Mouse (Mus musculus) stomach, embryonic 14.5 days (tissue): ENCODE measurements around the gene Chmp6. TPM values are rescaled to one million over a fixed set of nuclear protein-coding genes. Genes with fewer than 3 reads are reported as not detected.
A peak's percentile ranks its signal among the peaks of the same experiment; 100 is the strongest.

Experiments
- ATAC-seq: fragments of 200-750 bp; cut with Nextera tagmentation; 2 replicates; pipeline ENCODE4 v1.8.0; 2017; ENCODE audit warnings: low read depth, moderate TSS enrichment; ENCODE audit not compliant: insufficient number of reproducible peaks, insufficient read depth, low FRiP score
- H3K27ac ChIP-seq: fragments of 300-500 bp; sonication (generic); 2 replicates; pipeline ENCODE4 v1.5.1; 2014; ENCODE audit warnings: mild to moderate bottlenecking, low read length, moderate library complexity, mixed read lengths
- H3K27me3 ChIP-seq: fragments of 300-500 bp; sonication (generic); 2 replicates; pipeline ENCODE4 v1.6.1; 2014; ENCODE audit warnings: low read length, control low read depth, mixed read lengths; ENCODE audit not compliant: control insufficient read depth, insufficient read depth
- H3K36me3 ChIP-seq: fragments of 300-500 bp; sonication (generic); 2 replicates; pipeline ENCODE4 v1.6.1; 2014; ENCODE audit warnings: mild to moderate bottlenecking, control low read depth, low read length, moderate library complexity, mixed read lengths; ENCODE audit not compliant: control insufficient read depth, insufficient read depth
- H3K4me1 ChIP-seq: fragments of 300-500 bp; sonication (generic); 2 replicates; pipeline ENCODE4 v1.6.1; 2014; ENCODE audit warnings: low read length, control low read depth, mixed read lengths; ENCODE audit not compliant: control insufficient read depth, insufficient read depth
- H3K4me2 ChIP-seq: fragments of 300-500 bp; sonication (generic); replicated peaks from 2 replicates; pipeline ENCODE4 v1.6.1; 2014; ENCODE audit warnings: low read depth, low read length, control low read depth
- H3K4me3 ChIP-seq: fragments of 300-500 bp; sonication (generic); 2 replicates; pipeline ENCODE4 v1.5.1; 2014; ENCODE audit warnings: low read depth, low read length, control low read depth
- H3K9ac ChIP-seq: fragments of 300-500 bp; sonication (generic); replicated peaks from 2 replicates; pipeline ENCODE4 v1.6.1; 2014; ENCODE audit warnings: low read depth, mild to moderate bottlenecking, control low read depth, low read length, moderate library complexity, mixed read lengths
- H3K9me3 ChIP-seq: fragments of 300-500 bp; sonication (generic); 2 replicates; pipeline ENCODE4 v1.6.1; 2016; ENCODE audit warnings: low read depth, low read length, control low read depth; ENCODE audit not compliant: control insufficient read depth
- WGBS: fragments of 180-500 bp; shearing (Covaris S2); extraction: QIAGEN DNeasy Blood & Tissue Kit; methylation state at CpG from one replicate; pipeline ENCODE4 v1.1.7; 2014; 5-methylcytosine and 5-hydroxymethylcytosine counted together
- polyA plus RNA-seq: library from polyadenylated mRNA; unstranded; fragments of >200 nt; fragmentation: Nextera tagmentation; extraction: Ambion mirVana; gene quantifications from 2 replicates; pipeline ENCODE4 v1.2.1, GENCODE M21; 2014

The Chmp6 gene
- polyA plus RNA-seq, 1 experiment from 2014 or later: 89.5 TPM

- H3K4me1 ChIP-seq: peaks cover 4% of the 10 kb centered on the region; the same call in 1 of the 2 replicates
- no peak for ATAC-seq
- no peaks in the 10 kb centered on the region for H3K9me3 ChIP-seq
- H3K9ac ChIP-seq: no peak overlapping the region
- H3K4me3 ChIP-seq: no peak overlapping the region
- WGBS: 76% methylated on average over 5 of the region's 5 CpGs
- H3K27ac ChIP-seq: no peak overlapping the region
- H3K36me3 ChIP-seq: no peaks in the 10 kb centered on the region; the same call in 1 of the 2 replicates
- H3K27me3 ChIP-seq: no peaks in the 10 kb centered on the region
- no peak overlapping the region for H3K4me2 ChIP-seq
Measured at GRCm38 (mm10) chr11:119925176-119925575, 11.9 kb downstream of the Chmp6 start.

- Histone ChIP-seq H3K27ac (no peak overlapping the region), H3K27me3 (no peaks in the 10 kb centered on the region), H3K4me3 (no peak overlapping the region), H3K4me2 (no peak overlapping the region), H3K9me3 (no peaks in the 10 kb centered on the region), H3K4me1 (peaks cover 4% of the 10 kb centered on the region; the same call in 1 of the 2 replicates), H3K36me3 (no peaks in the 10 kb centered on the region), H3K9ac (no peak overlapping the region)
- 56% methylated on average over 5 of the region's 5 CpGs for WGBS
- no peak for ATAC-seq
Measured at GRCm38 (mm10) chr11:119926762-119927161, 13.5 kb downstream of the Chmp6 start.

GRCm38 (mm10) chr11:119928023-119928681 lies 14.9 kb downstream of the Chmp6 start:
- Histone ChIP-seq H3K27me3 (no peaks in the 10 kb centered on the region), H3K4me2 (0 out of 2 replicates have a peak overlapping the region, but pooled peaks have one; percentile 12), H3K9me3 (no peaks in the 10 kb centered on the region), H3K9ac (no peak overlapping the region), H3K27ac (no peak overlapping the region), H3K4me3 (no peak overlapping the region), H3K4me1 (peaks cover 4% of the 10 kb centered on the region; the same call in 1 of the 2 replicates), H3K36me3 (no peaks in the 10 kb centered on the region)
- ATAC-seq: no peak
- WGBS: 56% methylated on average over 16 of the region's 16 CpGs

GRCm38 (mm10) chr11:119929603-119930265 lies 16.5 kb downstream of the Chmp6 start:
- WGBS: 84% methylated on average over 6 of the region's 6 CpGs
- H3K27me3 ChIP-seq: no peaks in the 10 kb centered on the region
- no peak for ATAC-seq
- H3K4me3 ChIP-seq: no peak overlapping the region
- H3K9me3 ChIP-seq: no peaks in the 10 kb centered on the region
- peaks cover 4% of the 10 kb centered on the region; the same call in 1 of the 2 replicates for H3K4me1 ChIP-seq
- H3K4me2 ChIP-seq: no peak overlapping the region
- no peaks in the 10 kb centered on the region for H3K36me3 ChIP-seq
- no peak overlapping the region for H3K9ac ChIP-seq
- H3K27ac ChIP-seq: no peak overlapping the region

- no peak overlapping the region for H3K4me3 ChIP-seq
- WGBS: 72% methylated on average over 10 of the region's 10 CpGs
- no peaks in the 10 kb centered on the region for H3K36me3 ChIP-seq
- no peak overlapping the region for H3K9ac ChIP-seq
- no peak overlapping the region for H3K27ac ChIP-seq
- no peak overlapping the region for H3K4me2 ChIP-seq
- no peaks in the 10 kb centered on the region for H3K27me3 ChIP-seq
- ATAC-seq: no peak
- peaks cover 16% of the 10 kb centered on the region for H3K4me1 ChIP-seq
- no peaks in the 10 kb centered on the region for H3K9me3 ChIP-seq
Measured at GRCm38 (mm10) chr11:119931809-119932208, 18.6 kb downstream of the Chmp6 start.

GRCm38 (mm10) chr11:119933142-119933541 lies 19.9 kb downstream of the Chmp6 start:
- H3K9ac ChIP-seq: no peak overlapping the region
- no peak overlapping the region for H3K27ac ChIP-seq
- no peaks in the 10 kb centered on the region for H3K27me3 ChIP-seq
- no peaks in the 10 kb centered on the region for H3K36me3 ChIP-seq
- no peak overlapping the region for H3K4me3 ChIP-seq
- WGBS: 70% methylated on average over 4 of the region's 4 CpGs
- no peak for ATAC-seq
- H3K9me3 ChIP-seq: no peaks in the 10 kb centered on the region
- H3K4me2 ChIP-seq: no peak overlapping the region
- peaks cover 29% of the 10 kb centered on the region for H3K4me1 ChIP-seq

- no peak overlapping the region for H3K9ac ChIP-seq
Measured at GRCm38 (mm10) chr11:119933819-119934583, 20.8 kb downstream of the Chmp6 start.

GRCm38 (mm10) chr11:119934773-119935172 lies 21.5 kb downstream of the Chmp6 start:
- no peak overlapping the region for H3K4me2 ChIP-seq
- H3K36me3 ChIP-seq: no peaks in the 10 kb centered on the region
- no peak overlapping the region for H3K4me3 ChIP-seq
- H3K9me3 ChIP-seq: no peaks in the 10 kb centered on the region
- H3K27ac ChIP-seq: no peak overlapping the region
- no peaks in the 10 kb centered on the region for H3K27me3 ChIP-seq
- WGBS: 66% methylated on average over 8 of the region's 8 CpGs
- peaks cover 38% of the 10 kb centered on the region for H3K4me1 ChIP-seq
- no peak for ATAC-seq
- H3K9ac ChIP-seq: no peak overlapping the region

More at GRCm38 (mm10) chr11:119933819-119934583, 20.8 kb downstream of the Chmp6 start:
- no peaks in the 10 kb centered on the region for H3K27me3 ChIP-seq
- no peak overlapping the region for H3K4me2 ChIP-seq
- no peak for ATAC-seq
- WGBS: 82% methylated on average over 8 of the region's 8 CpGs
- H3K36me3 ChIP-seq: no peaks in the 10 kb centered on the region
- peaks cover 34% of the 10 kb centered on the region for H3K4me1 ChIP-seq
- H3K4me3 ChIP-seq: no peak overlapping the region
- no peak overlapping the region for H3K27ac ChIP-seq
- no peaks in the 10 kb centered on the region for H3K9me3 ChIP-seq
